Mouse (Mus musculus) ES-Bruce4 (cell line): ENCODE data around the gene Vps8.

Experiments used
- CTCF ChIP-seq: IDR thresholded peaks from one replicate; pipeline ENCODE4 v1.8.1; 2011; ENCODE audit warnings: low read depth, low read length
- EP300 ChIP-seq: IDR thresholded peaks from 2 replicates; pipeline ENCODE4 v1.6.1; 2011; ENCODE audit warnings: low read depth, low read length; ENCODE audit not compliant: insufficient read depth
- POLR2A ChIP-seq: IDR thresholded peaks from one replicate; pipeline ENCODE4 v1.8.1; 2011; ENCODE audit warnings: low read length; ENCODE audit not compliant: insufficient read depth

DNA sequence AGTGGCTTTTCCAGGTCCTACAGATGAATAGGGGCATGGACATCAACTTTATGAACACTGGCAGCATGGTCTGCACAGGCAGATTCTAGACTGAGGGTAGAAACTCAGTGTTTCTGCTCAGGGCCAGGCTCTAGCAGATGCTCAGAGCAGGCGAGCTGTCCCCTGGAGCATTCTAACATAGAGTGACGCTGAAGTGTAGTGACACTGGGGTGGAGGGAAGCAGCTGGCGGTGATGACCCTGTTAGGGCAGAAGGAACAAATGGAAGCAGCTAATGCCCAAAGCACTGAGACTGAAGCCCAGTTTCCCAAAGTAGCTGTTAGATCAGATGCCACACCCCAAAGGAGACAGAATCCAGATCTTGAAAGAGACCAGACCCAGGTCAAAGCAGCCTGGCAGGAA is 223.6 kb downstream of the Vps8 start:
- TF ChIP-seq CTCF (no peak), POLR2A (no peak), EP300 (no peak)
